Mouse (Mus musculus): ENCODE measurements around the gene Aff3.

GRCm38 (mm10) chr1:38634081-38634480 is 30.7 kb downstream of the Aff3 start:
- TF ChIP-seq CTCF (IDR thresholded peaks at IDR 0.05; ENCODE audit: low read depth) (no peak), EP300 (optimal IDR thresholded peaks at IDR 0.05) (no peak)

Data from stomach, postnatal 0 days (tissue).